Mouse (Mus musculus) thymus, adult 2 months (tissue): Measurements from ENCODE around the gene Crx. TPM values are rescaled to one million over a fixed set of nuclear protein-coding genes. Genes with fewer than 3 reads are reported as not detected.

Experiments
- DNase-seq: peaks from one replicate; pipeline ENCODE4 v3.0.0; 2021
- H3K27ac ChIP-seq: fragments of 200-500 bp; 2 replicates; pipeline ENCODE4 v1.5.1; 2012; ENCODE audit warnings: low read length, control low read depth; ENCODE audit not compliant: control insufficient read depth, insufficient read depth
- H3K27me3 ChIP-seq: fragments of 200-500 bp; 2 replicates; pipeline ENCODE4 v1.6.1; 2012; ENCODE audit warnings: mild to moderate bottlenecking, low read length, moderate library complexity, mixed read lengths; ENCODE audit not compliant: control insufficient read depth, insufficient read depth
- H3K36me3 ChIP-seq: fragments of 200-500 bp; 2 replicates; pipeline ENCODE4 v1.6.1; 2012; ENCODE audit warnings: mild to moderate bottlenecking, low read length, moderate library complexity; ENCODE audit not compliant: control insufficient read depth, insufficient read depth
- H3K4me1 ChIP-seq: fragments of 200-500 bp; replicated peaks from 2 replicates; pipeline ENCODE4 v1.6.1; 2012; ENCODE audit warnings: low read length; ENCODE audit not compliant: control insufficient read depth, insufficient read depth
- H3K4me3 ChIP-seq: fragments of 200-500 bp; 2 replicates; pipeline ENCODE4 v1.5.1; 2012; ENCODE audit warnings: mild to moderate bottlenecking, low read length, control low read depth, moderate library complexity; ENCODE audit not compliant: control insufficient read depth, insufficient read depth
- CTCF ChIP-seq: fragments of 200-500 bp; IDR thresholded peaks from 2 replicates; pipeline ENCODE4 v1.5.1; 2012; ENCODE audit warnings: mild to moderate bottlenecking, control low read depth, low read length, moderate library complexity, borderline replicate concordance; ENCODE audit not compliant: control insufficient read depth, poor library complexity, insufficient read depth; ENCODE audit errors: extremely low read depth
- POLR2A ChIP-seq: fragments of 200-500 bp; IDR thresholded peaks from 2 replicates; pipeline ENCODE4 v1.6.1; 2012; ENCODE audit warnings: mild to moderate bottlenecking, low read length, control low read depth, moderate library complexity; ENCODE audit not compliant: control insufficient read depth, poor library complexity, insufficient read depth; ENCODE audit errors: extremely low read depth
- WGBS: fragments of 180-500 bp; shearing (Covaris S2); methylation state at CpG from one replicate; pipeline ENCODE4 v1.1.7; 2018; 5-methylcytosine and 5-hydroxymethylcytosine counted together
- polyA plus RNA-seq: library from polyadenylated mRNA; depleted of rRNA; stranded (reverse); fragments of >200 nt; gene quantifications from 2 replicates; pipeline ENCODE4 v1.2.3, GENCODE M21; 2012; rRNA removed

Crx gene
- polyA plus RNA-seq, 1 experiment, result 0.16 TPM

GRCm38 (mm10) chr7:15881388-15881787 is 1.6 kb upstream of the Crx start:
- H3K4me1 ChIP-seq, result no peaks in the 10 kb centered on the region
- no peaks in the 10 kb centered on the region for H3K36me3 ChIP-seq
- WGBS, result 40% methylated on average over 7 of the region's 7 CpGs
- no peak overlapping the region for H3K4me3 ChIP-seq
- no peak overlapping the region for H3K27ac ChIP-seq
- TF ChIP-seq CTCF (no peak), POLR2A (no peak)
- no peaks in the 10 kb centered on the region for H3K27me3 ChIP-seq
- DNase-seq, result no peak

GRCm38 (mm10) chr7:15864104-15864503 is 15.7 kb downstream of the Crx start:
- TF ChIP-seq POLR2A (no peak), CTCF (no peak)
- H3K36me3 ChIP-seq, result no peaks in the 10 kb centered on the region
- H3K27me3 ChIP-seq, result no peaks in the 10 kb centered on the region
- no peaks in the 10 kb centered on the region for H3K4me1 ChIP-seq
- no peak overlapping the region for H3K4me3 ChIP-seq
- no peak for DNase-seq
- 89% methylated on average over 4 of the region's 4 CpGs for WGBS
- no peak overlapping the region for H3K27ac ChIP-seq

- H3K27ac ChIP-seq, result no peak overlapping the region
- no peaks in the 10 kb centered on the region for H3K36me3 ChIP-seq
- H3K4me1 ChIP-seq, result no peaks in the 10 kb centered on the region
- TF ChIP-seq POLR2A (no peak), CTCF (no peak)
- no peaks in the 10 kb centered on the region for H3K27me3 ChIP-seq
- WGBS, result 40% methylated on average over 2 of the region's 2 CpGs
- no peak overlapping the region for H3K4me3 ChIP-seq
- no peak for DNase-seq
Measured at GRCm38 (mm10) chr7:15859657-15860056, 20.1 kb downstream of the Crx start.

- no peak for TF ChIP-seq POLR2A
- no peak for TF ChIP-seq CTCF
- WGBS, result 96% methylated on average over 3 of the region's 3 CpGs
Measured at GRCm38 (mm10) chr7:15839578-15839977, 40.2 kb downstream of the Crx start, which contains the start of gene Obox6. TSS of gene Obox6 (minus strand) at chr7:15839678.

More at GRCm38 (mm10) chr7:15839578-15839977, 40.2 kb downstream of the Crx start, which contains the start of gene Obox6:
- no peaks in the 10 kb centered on the region for H3K4me1 ChIP-seq
- H3K36me3 ChIP-seq, result no peaks in the 10 kb centered on the region
- no peak for DNase-seq
- H3K4me3 ChIP-seq, result no peak within 1 kb of the TSS
- H3K27me3 ChIP-seq, result no peaks in the 10 kb centered on the region
- no peak within 1 kb of the TSS for H3K27ac ChIP-seq

Other genes with a start within 250 kb of the Crx start
- gene Obox3, start 240.1 kb downstream of the Crx start, polyA plus RNA-seq, result not detected in 2 replicates
- not detected in 2 replicates for gene Obox5, start 129.8 kb downstream of the Crx start, polyA plus RNA-seq
- gene Obox6, start 40.3 kb downstream of the Crx start, polyA plus RNA-seq, result not detected in 2 replicates
- 0.55 TPM in 1 of 2 replicates, not detected in the other for gene Crxos, start 2.6 kb upstream of the Crx start, polyA plus RNA-seq
- 408 and 474 TPM in 2 replicates for gene Selenow, start 42.4 kb upstream of the Crx start, polyA plus RNA-seq
- gene Nop53, start 66.1 kb upstream of the Crx start, polyA plus RNA-seq, result 170 and 192 TPM in 2 replicates
- gene Ehd2, start 87.6 kb upstream of the Crx start, polyA plus RNA-seq, result 15.0 and 17.4 TPM in 2 replicates
- gene Bicra, start 168.0 kb upstream of the Crx start, polyA plus RNA-seq, result 57.0 and 78.5 TPM in 2 replicates
- 0.04 and 0.11 TPM in 2 replicates for gene Zfp541, start 181.8 kb upstream of the Crx start, polyA plus RNA-seq
- 256 TPM in 2 replicates for gene Napa, start 218.5 kb upstream of the Crx start, polyA plus RNA-seq
- gene Kptn, start 239.9 kb upstream of the Crx start, polyA plus RNA-seq, result 27.4 and 28.1 TPM in 2 replicates
- 1.1 and 1.2 TPM in 2 replicates for gene Slc8a2, start 249.9 kb upstream of the Crx start, polyA plus RNA-seq